Mouse (Mus musculus): ENCODE data around the gene Cd2bp2. TPM values are rescaled to one million over a fixed set of nuclear protein-coding genes. Genes with fewer than 3 reads are reported as not detected.
A peak's percentile ranks its signal among the peaks of the same experiment; 100 is the strongest.

Gene Cd2bp2
- polyA plus RNA-seq, 1 experiment from 2014 or later: 50.5 TPM

- ATAC-seq (ENCODE audit: insufficient number of reproducible peaks, low FRiP score): no peak
- Histone ChIP-seq H3K4me2 (peak overlapping the region; percentile 76), H3K4me1 (replicated peaks) (peaks cover 32% of the 10 kb centered on the region), H3K27ac (ENCODE audit: poor library complexity, severe bottlenecking) (peak overlapping the region; percentile 97; the same call in 1 of the 2 replicates), H3K4me3 (peak overlapping the region; percentile 71), H3K9me3 (replicated peaks) (no peaks in the 10 kb centered on the region), H3K9ac (peak overlapping the region; percentile 90), H3K36me3 (peaks cover 36% of the 10 kb centered on the region), H3K27me3 (replicated peaks) (no peaks in the 10 kb centered on the region)
- WGBS: 71% methylated on average over 3 of the region's 3 CpGs
These were observed 35.5 kb upstream of the Cd2bp2 start for GRCm38 (mm10) chr7:127231376-127231775.

- H3K4me1 ChIP-seq (replicated peaks): peaks cover 24% of the 10 kb centered on the region
- ATAC-seq (ENCODE audit: insufficient number of reproducible peaks, low FRiP score): no peak
- no peaks in the 10 kb centered on the region for H3K9me3 ChIP-seq (replicated peaks)
- H3K36me3 ChIP-seq: peaks cover 18% of the 10 kb centered on the region
- no peak overlapping the region for H3K9ac ChIP-seq
- no peak overlapping the region for H3K4me3 ChIP-seq
- WGBS: 61% methylated on average over 4 of the region's 4 CpGs
- H3K4me2 ChIP-seq: no peak overlapping the region
- H3K27ac ChIP-seq (ENCODE audit: poor library complexity, severe bottlenecking): no peak overlapping the region
- no peaks in the 10 kb centered on the region for H3K27me3 ChIP-seq (replicated peaks)
These were observed 32.9 kb upstream of the Cd2bp2 start for GRCm38 (mm10) chr7:127228615-127229303.

- Histone ChIP-seq H3K4me1 (replicated peaks) (peaks cover 13% of the 10 kb centered on the region), H3K27ac (ENCODE audit: poor library complexity, severe bottlenecking) (no peak overlapping the region), H3K9me3 (replicated peaks) (no peaks in the 10 kb centered on the region), H3K9ac (no peak overlapping the region), H3K27me3 (replicated peaks) (no peaks in the 10 kb centered on the region), H3K4me2 (no peak overlapping the region; the same call in 1 of the 2 replicates), H3K36me3 (peaks cover 9% of the 10 kb centered on the region), H3K4me3 (no peak overlapping the region)
- 62% methylated on average over 11 of the region's 11 CpGs for WGBS
- peak; percentile 76 for ATAC-seq (ENCODE audit: insufficient number of reproducible peaks, low FRiP score)
These were observed 29.5 kb upstream of the Cd2bp2 start for GRCm38 (mm10) chr7:127225147-127225995.

GRCm38 (mm10) chr7:127224616-127225015 lies 28.8 kb upstream of the Cd2bp2 start:
- no peak overlapping the region for H3K27ac ChIP-seq (ENCODE audit: poor library complexity, severe bottlenecking)
- WGBS: 84% methylated on average over 6 of the region's 6 CpGs
- H3K36me3 ChIP-seq: peaks cover 5% of the 10 kb centered on the region
- H3K9me3 ChIP-seq (replicated peaks): no peaks in the 10 kb centered on the region
- no peak overlapping the region for H3K4me3 ChIP-seq
- H3K27me3 ChIP-seq (replicated peaks): no peaks in the 10 kb centered on the region
- H3K4me1 ChIP-seq (replicated peaks): peaks cover 6% of the 10 kb centered on the region
- H3K4me2 ChIP-seq: no peak overlapping the region
- H3K9ac ChIP-seq: no peak overlapping the region
- no peak for ATAC-seq (ENCODE audit: insufficient number of reproducible peaks, low FRiP score)

- Histone ChIP-seq H3K9ac (no peak overlapping the region), H3K27me3 (replicated peaks) (no peaks in the 10 kb centered on the region), H3K4me2 (no peak overlapping the region), H3K9me3 (replicated peaks) (no peaks in the 10 kb centered on the region), H3K36me3 (no peaks in the 10 kb centered on the region), H3K4me1 (replicated peaks) (peaks cover 3% of the 10 kb centered on the region; the same call in 1 of the 2 replicates), H3K27ac (ENCODE audit: poor library complexity, severe bottlenecking) (no peak overlapping the region), H3K4me3 (no peak overlapping the region)
- ATAC-seq (ENCODE audit: insufficient number of reproducible peaks, low FRiP score): 0 out of 2 replicates have a peak, but pooled peaks have one; percentile 36
- 74% methylated on average over 6 of the region's 6 CpGs for WGBS
These were observed 27.9 kb upstream of the Cd2bp2 start for GRCm38 (mm10) chr7:127223515-127224478.

GRCm38 (mm10) chr7:127223106-127223505 lies 27.3 kb upstream of the Cd2bp2 start:
- no peak for ATAC-seq (ENCODE audit: insufficient number of reproducible peaks, low FRiP score)
- peaks cover 9% of the 10 kb centered on the region for H3K4me1 ChIP-seq (replicated peaks)
- WGBS: 91% methylated on average over 3 of the region's 3 CpGs
- H3K27ac ChIP-seq (ENCODE audit: poor library complexity, severe bottlenecking): no peak overlapping the region
- H3K36me3 ChIP-seq: no peaks in the 10 kb centered on the region
- H3K9ac ChIP-seq: no peak overlapping the region
- no peaks in the 10 kb centered on the region for H3K27me3 ChIP-seq (replicated peaks)
- H3K4me3 ChIP-seq: no peak overlapping the region
- no peaks in the 10 kb centered on the region for H3K9me3 ChIP-seq (replicated peaks)
- no peak overlapping the region for H3K4me2 ChIP-seq

GRCm38 (mm10) chr7:127220440-127220839 lies 24.6 kb upstream of the Cd2bp2 start:
- no peak overlapping the region for H3K4me2 ChIP-seq
- no peak overlapping the region for H3K4me3 ChIP-seq
- H3K9me3 ChIP-seq (replicated peaks): no peaks in the 10 kb centered on the region
- peaks cover 29% of the 10 kb centered on the region for H3K4me1 ChIP-seq (replicated peaks)
- ATAC-seq (ENCODE audit: insufficient number of reproducible peaks, low FRiP score): no peak
- WGBS: 58% methylated on average over 6 of the region's 6 CpGs
- no peak overlapping the region for H3K9ac ChIP-seq
- no peaks in the 10 kb centered on the region for H3K27me3 ChIP-seq (replicated peaks)
- no peaks in the 10 kb centered on the region for H3K36me3 ChIP-seq
- H3K27ac ChIP-seq (ENCODE audit: poor library complexity, severe bottlenecking): no peak overlapping the region

GRCm38 (mm10) chr7:127218670-127219069 lies 22.8 kb upstream of the Cd2bp2 start:
- no peaks in the 10 kb centered on the region for H3K36me3 ChIP-seq
- WGBS: 84% methylated on average over 4 of the region's 4 CpGs
- no peaks in the 10 kb centered on the region for H3K9me3 ChIP-seq (replicated peaks)
- no peak overlapping the region for H3K4me3 ChIP-seq
- no peaks in the 10 kb centered on the region for H3K27me3 ChIP-seq (replicated peaks)
- H3K9ac ChIP-seq: no peak overlapping the region
- 0 out of 2 replicates have a peak, but pooled peaks have one; percentile 15 for ATAC-seq (ENCODE audit: insufficient number of reproducible peaks, low FRiP score)
- no peak overlapping the region for H3K4me2 ChIP-seq
- H3K4me1 ChIP-seq (replicated peaks): peaks cover 43% of the 10 kb centered on the region
- H3K27ac ChIP-seq (ENCODE audit: poor library complexity, severe bottlenecking): peak overlapping the region; percentile 76

- Histone ChIP-seq H3K4me1 (replicated peaks) (peaks cover 43% of the 10 kb centered on the region), H3K36me3 (no peaks in the 10 kb centered on the region), H3K9ac (no peak overlapping the region), H3K9me3 (replicated peaks) (no peaks in the 10 kb centered on the region), H3K4me2 (peak overlapping the region; percentile 32), H3K4me3 (no peak overlapping the region), H3K27ac (ENCODE audit: poor library complexity, severe bottlenecking) (peak overlapping the region; percentile 76), H3K27me3 (replicated peaks) (no peaks in the 10 kb centered on the region)
- peak; percentile 33; the same call in 1 of the 2 replicates for ATAC-seq (ENCODE audit: insufficient number of reproducible peaks, low FRiP score)
- 56% methylated on average over 10 of the region's 10 CpGs for WGBS
These were observed 22.2 kb upstream of the Cd2bp2 start for GRCm38 (mm10) chr7:127217901-127218642.

- Histone ChIP-seq H3K4me2 (peak overlapping the region; percentile 32), H3K27me3 (replicated peaks) (no peaks in the 10 kb centered on the region), H3K9me3 (replicated peaks) (no peaks in the 10 kb centered on the region), H3K36me3 (no peaks in the 10 kb centered on the region), H3K9ac (no peak overlapping the region), H3K27ac (ENCODE audit: poor library complexity, severe bottlenecking) (peak overlapping the region; percentile 76), H3K4me3 (no peak overlapping the region), H3K4me1 (replicated peaks) (peaks cover 43% of the 10 kb centered on the region)
- ATAC-seq (ENCODE audit: insufficient number of reproducible peaks, low FRiP score): peak; percentile 24
- 47% methylated on average over 6 of the region's 6 CpGs for WGBS
These were observed 21.6 kb upstream of the Cd2bp2 start for GRCm38 (mm10) chr7:127217475-127217874.

All from heart, embryonic 12.5 days (tissue).